Mouse (Mus musculus): ENCODE data around the gene Ppid.

DNA sequence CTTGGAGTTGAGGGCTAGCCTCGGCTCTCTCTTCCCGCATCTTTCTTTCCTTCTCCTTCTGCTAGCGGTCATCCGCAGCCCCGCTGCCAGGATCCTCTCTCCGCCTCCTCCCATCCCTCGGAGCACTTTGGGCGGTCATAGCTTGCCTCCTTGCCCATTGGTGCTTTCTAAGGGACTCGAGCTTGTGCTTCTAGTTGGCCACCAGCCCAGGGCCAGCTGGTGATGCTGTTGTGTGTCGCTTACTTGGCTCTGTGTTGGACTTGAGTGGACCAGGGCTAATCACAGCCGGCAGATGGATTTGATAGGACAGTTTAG is 38.2 kb downstream of the Ppid start, which contains the start of gene Etfdh:
- no peak for TF ChIP-seq CTCF (conservative IDR thresholded peaks at IDR 0.05; ENCODE audit: insufficient read depth, insufficient read length, low read depth, low read length)
- no peak for TF ChIP-seq POLR2A (IDR thresholded peaks at IDR 0.05; ENCODE audit: low read depth, low read length)

All from kidney, adult 2 months (tissue).